Mouse (Mus musculus) heart, adult 18-20 months (tissue): ENCODE measurements at regions not wholly inside any gene's neighbourhood (a gene's known extent, or its start where the extent isn't known, plus 50 kb on each side); places are given as distances from the start of the nearest gene placed in this dataset.

Experiments used
- DNase-seq, 2 experiments: peaks; one replicate each; pipeline ENCODE4 v3.0.0; 2021 to 2022; ENCODE audit warnings: mixed read lengths in 1 of 2

DNA sequence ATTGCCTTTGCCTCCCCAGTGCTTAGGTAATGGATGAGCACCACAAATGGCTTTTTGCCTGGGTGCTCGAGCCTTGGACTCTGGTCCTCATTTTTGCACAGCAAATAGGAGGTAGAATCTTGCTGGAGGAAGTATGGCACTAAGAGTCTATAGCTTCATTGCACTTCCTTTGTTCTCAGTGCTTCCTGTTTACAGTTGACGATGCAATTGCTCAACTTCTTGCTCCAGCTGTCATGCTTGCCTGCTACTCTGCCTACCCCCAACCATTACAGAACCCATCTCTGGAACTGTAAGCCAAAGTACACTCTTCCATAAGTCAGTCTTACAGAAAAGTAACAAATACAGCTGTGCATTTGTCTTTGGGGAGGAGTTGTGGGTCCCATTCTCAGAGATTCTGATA, 79.8 kb upstream of the Slc7a14 start:
- DNase-seq, result no peak

DNA sequence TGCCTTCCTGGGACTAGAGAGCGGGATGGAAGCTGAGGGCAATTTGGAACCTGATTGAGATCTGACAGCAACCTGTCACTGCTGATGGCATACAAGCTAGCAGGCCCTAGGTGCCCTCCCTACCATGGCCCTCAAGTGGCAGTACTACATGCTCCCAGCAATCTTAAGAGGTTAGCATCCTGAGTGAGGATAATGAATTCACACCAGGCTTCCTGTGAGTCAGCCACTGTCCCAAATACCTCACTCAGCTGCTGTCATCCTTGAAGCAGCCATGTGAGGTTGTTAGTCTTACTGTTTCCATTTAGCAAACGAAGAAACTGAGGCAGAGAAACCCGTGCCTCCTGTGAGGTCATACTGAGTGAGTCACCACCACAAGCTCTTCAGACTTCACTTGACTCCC, 65.5 kb upstream of the Slc7a14 start:
- no peak for DNase-seq

DNA sequence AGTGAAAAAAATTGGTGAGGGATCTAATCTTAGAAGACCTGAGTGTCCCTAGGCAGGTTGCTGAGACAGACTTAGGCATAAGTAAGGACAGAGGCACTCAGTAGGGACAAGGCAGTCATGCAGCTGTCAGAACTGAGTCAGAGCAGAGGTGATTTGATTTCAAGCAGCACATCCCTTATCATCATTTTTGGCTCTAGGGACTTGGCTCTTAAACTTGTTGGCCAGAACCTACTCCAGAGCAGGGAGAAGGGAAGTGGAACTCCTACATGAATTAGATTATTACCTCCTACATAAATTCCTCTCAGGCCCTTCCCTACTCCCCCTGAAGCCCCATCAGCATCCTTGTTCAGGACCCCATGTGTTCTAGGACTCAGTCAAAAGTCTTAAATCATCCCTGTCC, 63.9 kb upstream of the Slc7a14 start:
- DNase-seq, result peak in 1 of 2 experiments; percentile 28

DNA sequence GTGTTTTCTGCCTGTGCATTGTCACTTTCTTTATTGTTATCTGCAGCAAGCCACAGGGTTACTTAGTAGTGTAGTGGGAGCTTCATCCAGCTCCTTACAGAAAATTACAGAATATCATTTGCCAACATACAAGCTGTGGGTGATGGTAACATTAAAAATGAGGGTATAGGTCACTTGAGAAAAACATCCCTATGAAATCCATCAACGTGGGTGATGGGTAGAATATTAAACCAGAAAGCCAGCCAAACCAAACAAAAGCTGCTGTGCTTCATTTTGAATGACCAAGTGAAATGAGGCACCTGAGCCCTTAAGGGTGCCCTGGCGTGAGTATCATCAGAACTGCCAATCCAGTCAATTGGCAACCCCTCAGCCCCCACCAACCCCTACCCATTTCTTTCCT, 58.1 kb upstream of the Slc7a14 start:
- no peak for DNase-seq
